Mouse (Mus musculus) cerebral cortex, adult 2 months (tissue): ENCODE data around the gene Tab1.

Experiments used
- WGBS: fragments of 180-500 bp; shearing (Covaris S2); methylation state at CpG from one replicate; pipeline ENCODE4 v1.1.7; 2018; 5-methylcytosine and 5-hydroxymethylcytosine counted together

Tab1 gene

GRCm38 (mm10) chr15:80202111-80202775 lies 69.3 kb downstream of the Tab1 start:
- WGBS: 26% methylated on average over 6 of the region's 6 CpGs

GRCm38 (mm10) chr15:80203406-80203805 lies 70.5 kb downstream of the Tab1 start:
- WGBS: 54% methylated on average over 4 of the region's 4 CpGs

- WGBS: 90% methylated on average over 3 of the region's 3 CpGs
These were observed 73.2 kb downstream of the Tab1 start for GRCm38 (mm10) chr15:80206057-80206565.

- WGBS: 54% methylated on average over 4 of the region's 4 CpGs
These were observed 75.5 kb downstream of the Tab1 start for GRCm38 (mm10) chr15:80208446-80208845.
